Mouse (Mus musculus): ENCODE data around the gene Gpr135. TPM values are rescaled to one million over a fixed set of nuclear protein-coding genes. Genes with fewer than 3 reads are reported as not detected.
A peak's percentile ranks its signal among the peaks of the same experiment; 100 is the strongest.

The Gpr135 gene
- polyA plus RNA-seq, 1 experiment from 2014 or later: 0.64 TPM

- Histone ChIP-seq H3K9ac (no peak overlapping the region), H3K27ac (peak overlapping the region; percentile 48), H3K27me3 (no peaks in the 10 kb centered on the region), H3K4me1 (peaks cover 10% of the 10 kb centered on the region), H3K4me3 (no peak overlapping the region), H3K4me2 (no peak overlapping the region; the same call in 1 of the 2 replicates), H3K36me3 (no peaks in the 10 kb centered on the region), H3K9me3 (no peaks in the 10 kb centered on the region)
- WGBS: 24% methylated on average over 5 of the region's 5 CpGs
- ATAC-seq (ENCODE audit: borderline replicate concordance, extremely low read depth, low FRiP score, low TSS enrichment): peak; percentile 77
These were observed 49.4 kb downstream of the Gpr135 start for GRCm38 (mm10) chr12:72021543-72021942.

- H3K4me1 ChIP-seq: peaks cover 10% of the 10 kb centered on the region
- no peak overlapping the region for H3K4me3 ChIP-seq
- no peaks in the 10 kb centered on the region for H3K9me3 ChIP-seq
- H3K4me2 ChIP-seq: no peak overlapping the region
- H3K27ac ChIP-seq: no peak overlapping the region
- ATAC-seq (ENCODE audit: borderline replicate concordance, extremely low read depth, low FRiP score, low TSS enrichment): no peak
- no peaks in the 10 kb centered on the region for H3K36me3 ChIP-seq
- no peaks in the 10 kb centered on the region for H3K27me3 ChIP-seq
- 85% methylated on average over 4 of the region's 4 CpGs for WGBS
- H3K9ac ChIP-seq: no peak overlapping the region
These were observed 50.6 kb downstream of the Gpr135 start for GRCm38 (mm10) chr12:72020285-72020684.

Other genes starting within 250 kb of the Gpr135 start
- gene Daam1, start 240.0 kb downstream of the Gpr135 start, polyA plus RNA-seq (2015; fragmentation: Nextera tagmentation; extraction: Ambion mirVana): 12.2 and 13.8 TPM in 2 replicates
- 23.6 TPM in 2 replicates for gene L3hypdh, start 14.3 kb upstream of the Gpr135 start, polyA plus RNA-seq (2015; fragmentation: Nextera tagmentation; extraction: Ambion mirVana)
- gene Jkamp, start 14.5 kb upstream of the Gpr135 start, polyA plus RNA-seq (2015; fragmentation: Nextera tagmentation; extraction: Ambion mirVana): 70.7 and 81.6 TPM in 2 replicates
- gene Ccdc175, start 113.9 kb upstream of the Gpr135 start, polyA plus RNA-seq (2015; fragmentation: Nextera tagmentation; extraction: Ambion mirVana): not detected in 2 replicates